Mouse (Mus musculus): ENCODE results near the gene Sbno2.

DNA sequence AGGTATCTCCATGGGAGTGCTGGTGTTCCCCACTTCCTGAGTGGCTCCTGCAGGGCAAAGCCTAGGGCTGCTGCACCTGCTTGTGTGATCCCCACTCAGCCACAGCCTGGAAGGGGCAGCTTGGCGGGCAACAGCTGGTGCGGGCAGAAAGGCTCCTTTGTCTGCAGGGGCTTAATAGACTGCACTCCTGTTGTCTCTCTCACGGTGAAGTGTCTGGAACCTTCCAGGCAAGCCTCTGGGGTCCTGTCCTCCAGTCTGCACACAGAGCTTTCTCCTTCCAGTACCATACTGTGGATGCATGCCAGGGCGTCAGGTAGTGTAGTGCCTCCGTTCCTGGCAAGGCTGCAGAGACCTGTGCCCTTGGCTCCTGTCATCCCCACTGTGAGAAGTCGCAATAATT, 13.2 kb upstream of the Sbno2 start:
- TF ChIP-seq EP300 (IDR thresholded peaks at IDR 0.05; ENCODE audit: insufficient read depth, low read depth, low read length) (no peak), POLR2A (IDR thresholded peaks at IDR 0.05; ENCODE audit: insufficient read depth, low read length) (no peak), CTCF (IDR thresholded peaks at IDR 0.05; ENCODE audit: low read depth, low read length) (no peak)
